Mouse (Mus musculus): ENCODE data around the gene Vamp2. TPM values are rescaled to one million over a fixed set of nuclear protein-coding genes. Genes with fewer than 3 reads are reported as not detected.

Vamp2 gene
- polyA plus RNA-seq, 2 experiments: 89.8 to 199 TPM

DNA sequence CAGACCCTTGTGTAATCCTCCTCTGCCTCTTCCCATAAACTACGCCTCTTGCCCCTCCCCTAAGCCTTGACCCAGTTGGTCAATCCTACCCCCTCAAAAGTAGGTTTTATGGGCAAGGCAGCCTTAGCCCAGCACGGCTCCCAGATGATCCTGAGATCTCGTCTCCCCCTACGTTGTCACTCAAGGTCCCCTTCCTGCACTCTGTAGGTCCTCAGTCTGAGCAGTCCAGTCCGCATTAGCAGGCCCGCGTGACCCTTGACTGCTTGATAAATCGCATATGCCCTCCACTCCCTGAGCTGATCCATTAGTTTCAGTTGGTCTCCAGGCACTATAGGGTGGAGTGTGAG lies 46.3 kb downstream of the Vamp2 start:
- peak overlapping the region; percentile 78 for H3K4me2 ChIP-seq (replicated peaks; ENCODE audit: low read depth, low read length, severe bottlenecking)
- 22% methylated on average over 8 of the region's 8 CpGs for WGBS
- H3K27ac ChIP-seq (replicated peaks; ENCODE audit: low read depth, low read length): no peak overlapping the region
- no peak for ATAC-seq (ENCODE audit: low FRiP score, low read depth)
- no peaks in the 10 kb centered on the region for H3K36me3 ChIP-seq (ENCODE audit: control insufficient read depth, insufficient read depth, low read length)
- H3K9ac ChIP-seq (ENCODE audit: low read depth, low read length, severe bottlenecking): peak overlapping the region; percentile 55; the same call in 1 of the 2 replicates
- no peaks in the 10 kb centered on the region for H3K9me3 ChIP-seq (ENCODE audit: control insufficient read depth, low read length)
- TF ChIP-seq POLR2A (IDR thresholded peaks at IDR 0.05; ENCODE audit: borderline replicate concordance, extremely low read depth, insufficient read depth, insufficient read length): no peak
- peak overlapping the region; percentile 49 for H3K4me3 ChIP-seq (replicated peaks; ENCODE audit: low read length)
- no peak for DNase-seq (ENCODE audit: low spot score)
- peaks cover 13% of the 10 kb centered on the region for H3K4me1 ChIP-seq (ENCODE audit: control insufficient read depth, insufficient read depth, low read length)
- no peaks in the 10 kb centered on the region for H3K27me3 ChIP-seq (ENCODE audit: control insufficient read depth, insufficient read depth, low read length)

DNA sequence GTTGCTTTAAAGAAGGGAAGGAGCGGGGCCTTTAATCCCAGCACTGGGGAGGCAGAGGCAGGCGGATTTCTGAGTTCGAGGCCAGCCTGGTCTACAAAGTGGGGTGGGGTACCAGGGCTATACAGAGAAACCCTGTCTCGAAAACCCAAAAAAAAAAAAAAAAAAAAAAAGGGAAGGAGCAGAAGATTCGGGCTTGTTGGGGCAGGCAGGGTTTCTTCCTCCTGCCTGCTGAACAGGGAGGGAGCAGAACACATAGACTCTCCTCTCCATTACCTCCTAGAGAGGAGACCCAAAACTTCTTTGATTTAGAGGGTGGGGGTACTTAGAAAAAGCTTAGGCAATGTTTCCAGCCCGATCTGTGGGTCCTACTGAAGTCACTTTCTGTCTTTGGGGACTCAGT lies 47.1 kb downstream of the Vamp2 start:
- Histone ChIP-seq H3K27me3 (ENCODE audit: control insufficient read depth, insufficient read depth, low read length) (no peaks in the 10 kb centered on the region), H3K27ac (replicated peaks; ENCODE audit: low read depth, low read length) (no peak overlapping the region), H3K36me3 (ENCODE audit: control insufficient read depth, insufficient read depth, low read length) (no peaks in the 10 kb centered on the region), H3K4me3 (replicated peaks; ENCODE audit: low read length) (no peak overlapping the region), H3K4me2 (replicated peaks; ENCODE audit: low read depth, low read length, severe bottlenecking) (no peak overlapping the region), H3K9me3 (ENCODE audit: control insufficient read depth, low read length) (no peaks in the 10 kb centered on the region), H3K9ac (ENCODE audit: low read depth, low read length, severe bottlenecking) (no peak overlapping the region), H3K4me1 (ENCODE audit: control insufficient read depth, insufficient read depth, low read length) (peaks cover 13% of the 10 kb centered on the region)
- ATAC-seq (ENCODE audit: low FRiP score, low read depth) (no peak), DNase-seq (ENCODE audit: low spot score) (no peak)
- 82% methylated on average over 6 of the region's 6 CpGs for WGBS
- no peak for TF ChIP-seq POLR2A (IDR thresholded peaks at IDR 0.05; ENCODE audit: borderline replicate concordance, extremely low read depth, insufficient read depth, insufficient read length)

Other genes with a start within 250 kb of the Vamp2 start
- 85.7 and 117 TPM in 2 replicates for gene Ndel1, start 216.6 kb upstream of the Vamp2 start, polyA plus RNA-seq (2012; rRNA removed)
- gene Ndel1, start 216.6 kb upstream of the Vamp2 start, polyA plus RNA-seq (2014; fragmentation: Nextera tagmentation; extraction: Ambion mirVana): 91.8 and 96.2 TPM in 2 replicates
- 0.45 and 0.58 TPM in 2 replicates for gene Rnf222, start 199.9 kb upstream of the Vamp2 start, polyA plus RNA-seq (2012; rRNA removed)
- gene Rnf222, start 199.9 kb upstream of the Vamp2 start, polyA plus RNA-seq (2014; fragmentation: Nextera tagmentation; extraction: Ambion mirVana): 0.32 and 0.89 TPM in 2 replicates
- 2,303 and 3,506 TPM in 2 replicates for gene Rpl26, start 186.9 kb upstream of the Vamp2 start, polyA plus RNA-seq (2012; rRNA removed)
- gene Rpl26, start 186.9 kb upstream of the Vamp2 start, polyA plus RNA-seq (2014; fragmentation: Nextera tagmentation; extraction: Ambion mirVana): 1,158 and 1,230 TPM in 2 replicates
- 0.09 TPM in 1 of 2 replicates, not detected in the other for gene Odf4, start 161.4 kb upstream of the Vamp2 start, polyA plus RNA-seq (2012; rRNA removed)
- gene Odf4, start 161.4 kb upstream of the Vamp2 start, polyA plus RNA-seq (2014; fragmentation: Nextera tagmentation; extraction: Ambion mirVana): not detected in 2 replicates
- 12.3 and 23.7 TPM in 2 replicates for gene Arhgef15, start 131.0 kb upstream of the Vamp2 start, polyA plus RNA-seq (2012; rRNA removed)
- gene Arhgef15, start 131.0 kb upstream of the Vamp2 start, polyA plus RNA-seq (2014; fragmentation: Nextera tagmentation; extraction: Ambion mirVana): 5.3 and 6.6 TPM in 2 replicates
- gene Slc25a35, start 120.4 kb upstream of the Vamp2 start, polyA plus RNA-seq (2012; rRNA removed): 4.7 and 6.9 TPM in 2 replicates
- gene Slc25a35, start 120.4 kb upstream of the Vamp2 start, polyA plus RNA-seq (2014; fragmentation: Nextera tagmentation; extraction: Ambion mirVana): 2.8 TPM in 2 replicates
- 42.8 and 46.7 TPM in 2 replicates for gene Rangrf, start 113.3 kb upstream of the Vamp2 start, polyA plus RNA-seq (2012; rRNA removed)
- 43.4 and 46.3 TPM in 2 replicates for gene Rangrf, start 113.3 kb upstream of the Vamp2 start, polyA plus RNA-seq (2014; fragmentation: Nextera tagmentation; extraction: Ambion mirVana)
- 27.0 and 35.6 TPM in 2 replicates for gene Pfas, start 80.0 kb upstream of the Vamp2 start, polyA plus RNA-seq (2012; rRNA removed)
- 22.0 and 25.6 TPM in 2 replicates for gene Pfas, start 80.0 kb upstream of the Vamp2 start, polyA plus RNA-seq (2014; fragmentation: Nextera tagmentation; extraction: Ambion mirVana)
- 76.4 and 110 TPM in 2 replicates for gene Ctc1, start 72.6 kb upstream of the Vamp2 start, polyA plus RNA-seq (2012; rRNA removed)
- 44.6 and 49.1 TPM in 2 replicates for gene Ctc1, start 72.6 kb upstream of the Vamp2 start, polyA plus RNA-seq (2014; fragmentation: Nextera tagmentation; extraction: Ambion mirVana)
- 124 and 144 TPM in 2 replicates for gene Aurkb, start 42.8 kb upstream of the Vamp2 start, polyA plus RNA-seq (2012; rRNA removed)
- gene Aurkb, start 42.8 kb upstream of the Vamp2 start, polyA plus RNA-seq (2014; fragmentation: Nextera tagmentation; extraction: Ambion mirVana): 109 and 116 TPM in 2 replicates
- gene Borcs6, start 28.8 kb upstream of the Vamp2 start, polyA plus RNA-seq (2012; rRNA removed): 15.2 and 15.6 TPM in 2 replicates
- gene Borcs6, start 28.8 kb upstream of the Vamp2 start, polyA plus RNA-seq (2014; fragmentation: Nextera tagmentation; extraction: Ambion mirVana): 12.3 and 13.9 TPM in 2 replicates
- 47.8 and 71.0 TPM in 2 replicates for gene Tmem107, start 17.7 kb upstream of the Vamp2 start, polyA plus RNA-seq (2012; rRNA removed)
- 54.4 and 55.2 TPM in 2 replicates for gene Tmem107, start 17.7 kb upstream of the Vamp2 start, polyA plus RNA-seq (2014; fragmentation: Nextera tagmentation; extraction: Ambion mirVana)
- gene Per1, start 6.7 kb downstream of the Vamp2 start, polyA plus RNA-seq (2012; rRNA removed): 19.3 and 25.4 TPM in 2 replicates
- 16.0 and 22.5 TPM in 2 replicates for gene Per1, start 6.7 kb downstream of the Vamp2 start, polyA plus RNA-seq (2014; fragmentation: Nextera tagmentation; extraction: Ambion mirVana)
- 1.1 and 1.4 TPM in 2 replicates for gene Hes7, start 31.9 kb downstream of the Vamp2 start, polyA plus RNA-seq (2012; rRNA removed)
- gene Hes7, start 31.9 kb downstream of the Vamp2 start, polyA plus RNA-seq (2014; fragmentation: Nextera tagmentation; extraction: Ambion mirVana): 0.30 and 0.77 TPM in 2 replicates
- gene 9130213A22Rik, start 34.1 kb downstream of the Vamp2 start, polyA plus RNA-seq (2012; rRNA removed): 1.1 and 1.4 TPM in 2 replicates
- 0.41 and 0.77 TPM in 2 replicates for gene 9130213A22Rik, start 34.1 kb downstream of the Vamp2 start, polyA plus RNA-seq (2014; fragmentation: Nextera tagmentation; extraction: Ambion mirVana)
- 1.6 TPM in 2 replicates for gene Aloxe3, start 37.4 kb downstream of the Vamp2 start, polyA plus RNA-seq (2012; rRNA removed)
- gene Aloxe3, start 37.4 kb downstream of the Vamp2 start, polyA plus RNA-seq (2014; fragmentation: Nextera tagmentation; extraction: Ambion mirVana): 1.6 and 2.2 TPM in 2 replicates
- 0.24 and 0.26 TPM in 2 replicates for gene Alox12b, start 68.5 kb downstream of the Vamp2 start, polyA plus RNA-seq (2012; rRNA removed)
- gene Alox12b, start 68.5 kb downstream of the Vamp2 start, polyA plus RNA-seq (2014; fragmentation: Nextera tagmentation; extraction: Ambion mirVana): 0.26 and 0.83 TPM in 2 replicates
- 0.04 and 0.06 TPM in 2 replicates for gene Alox8, start 109.4 kb downstream of the Vamp2 start, polyA plus RNA-seq (2012; rRNA removed)
- gene Alox8, start 109.4 kb downstream of the Vamp2 start, polyA plus RNA-seq (2014; fragmentation: Nextera tagmentation; extraction: Ambion mirVana): 0.08 and 0.15 TPM in 2 replicates
- 0.09 and 0.14 TPM in 2 replicates for gene Gucy2e, start 148.5 kb downstream of the Vamp2 start, polyA plus RNA-seq (2012; rRNA removed)
- 0.06 and 0.12 TPM in 2 replicates for gene Gucy2e, start 148.5 kb downstream of the Vamp2 start, polyA plus RNA-seq (2014; fragmentation: Nextera tagmentation; extraction: Ambion mirVana)
- 40.0 and 44.0 TPM in 2 replicates for gene Cntrob, start 235.3 kb downstream of the Vamp2 start, polyA plus RNA-seq (2012; rRNA removed)
- 14.6 and 15.7 TPM in 2 replicates for gene Cntrob, start 235.3 kb downstream of the Vamp2 start, polyA plus RNA-seq (2014; fragmentation: Nextera tagmentation; extraction: Ambion mirVana)
- 92.7 and 93.7 TPM in 2 replicates for gene Trappc1, start 235.5 kb downstream of the Vamp2 start, polyA plus RNA-seq (2012; rRNA removed)
- gene Trappc1, start 235.5 kb downstream of the Vamp2 start, polyA plus RNA-seq (2014; fragmentation: Nextera tagmentation; extraction: Ambion mirVana): 138 and 144 TPM in 2 replicates
- gene Kcnab3, start 237.8 kb downstream of the Vamp2 start, polyA plus RNA-seq (2012; rRNA removed): 4.0 and 4.1 TPM in 2 replicates
- 2.0 and 2.2 TPM in 2 replicates for gene Kcnab3, start 237.8 kb downstream of the Vamp2 start, polyA plus RNA-seq (2014; fragmentation: Nextera tagmentation; extraction: Ambion mirVana)